Mouse (Mus musculus) hindbrain, embryonic 13.5 days (tissue): ENCODE results near the gene Iars2. TPM values are rescaled to one million over a fixed set of nuclear protein-coding genes. Genes with fewer than 3 reads are reported as not detected.

Source experiments
- ATAC-seq: fragments of 200-750 bp; cut with Nextera tagmentation; 2 replicates; pipeline ENCODE4 v1.8.0; 2017; ENCODE audit warnings: moderate TSS enrichment; ENCODE audit not compliant: low FRiP score
- H3K27ac ChIP-seq: fragments of 300-500 bp; sonication (generic); 2 replicates; pipeline ENCODE4 v1.5.1; 2015; ENCODE audit warnings: inconsistent platforms, mild to moderate bottlenecking, moderate library complexity
- H3K27me3 ChIP-seq: fragments of 300-500 bp; sonication (generic); 2 replicates; pipeline ENCODE4 v1.6.1; 2015; ENCODE audit warnings: mild to moderate bottlenecking, inconsistent platforms
- H3K36me3 ChIP-seq: fragments of 300-500 bp; sonication (generic); 2 replicates; pipeline ENCODE4 v1.6.1; 2015; ENCODE audit warnings: mild to moderate bottlenecking, inconsistent platforms
- H3K4me1 ChIP-seq: fragments of 300-500 bp; sonication (generic); replicated peaks from 2 replicates; pipeline ENCODE4 v1.6.1; 2015; ENCODE audit warnings: inconsistent platforms
- H3K4me2 ChIP-seq: fragments of 300-500 bp; sonication (generic); 2 replicates; pipeline ENCODE4 v1.6.1; 2015; ENCODE audit warnings: inconsistent platforms, mild to moderate bottlenecking, moderate library complexity
- H3K4me3 ChIP-seq: fragments of 300-500 bp; sonication (generic); 2 replicates; pipeline ENCODE4 v1.5.1; 2015; ENCODE audit warnings: mild to moderate bottlenecking, inconsistent platforms
- H3K9ac ChIP-seq: fragments of 300-500 bp; sonication (generic); 2 replicates; pipeline ENCODE4 v1.6.1; 2015; ENCODE audit warnings: mild to moderate bottlenecking, inconsistent platforms
- H3K9me3 ChIP-seq: fragments of 300-500 bp; sonication (generic); 2 replicates; pipeline ENCODE4 v1.6.1; 2016; ENCODE audit warnings: inconsistent platforms
- WGBS: fragments of 180-500 bp; shearing (Covaris S2); methylation state at CpG from one replicate; pipeline ENCODE4 v1.1.7; 2015; 5-methylcytosine and 5-hydroxymethylcytosine counted together
- microRNA counts: library from miRNA; unstranded; fragments of <30 nt; microRNA quantifications from one replicate; lab custom pipeline; 2016
- microRNA-seq: library from miRNA; unstranded; fragments of <30 nt; microRNA quantifications from one replicate; pipeline ENCODE4, GENCODE M21; 2016
- polyA plus RNA-seq: library from polyadenylated mRNA; unstranded; fragments of >200 nt; fragmentation: Nextera tagmentation; extraction: Ambion mirVana; gene quantifications from 2 replicates; pipeline ENCODE4 v1.2.1, GENCODE M21; 2015

Gene Iars2
- polyA plus RNA-seq, 1 experiment from 2014 or later = 17.8 TPM

GRCm38 (mm10) chr1:185235837-185236236, 93.4 kb downstream of the Iars2 start:
- Histone ChIP-seq H3K4me1 (no peaks in the 10 kb centered on the region), H3K9ac (no peak overlapping the region), H3K27me3 (no peaks in the 10 kb centered on the region), H3K4me3 (no peak overlapping the region), H3K36me3 (peaks cover 54% of the 10 kb centered on the region), H3K4me2 (no peak overlapping the region), H3K27ac (no peak overlapping the region), H3K9me3 (no peaks in the 10 kb centered on the region)
- ATAC-seq = no peak
- WGBS = 97% methylated on average over 5 of the region's 5 CpGs

MicroRNAs encoded within 50 kb of the gene (microRNA counts, 519-probe panel; counts per million panel counts)
- microRNA mmu-miR-194 (lab: Ali Mortazavi, UCI) (2,761 counts per million, percentile 27 among the panel's probes with 10 or more counts), microRNA mmu-miR-664 (lab: Ali Mortazavi, UCI) (51.3 counts per million)

Small RNAs within 50 kb of the gene (microRNA-seq; reads per million reads assigned to microRNA genes)
- 0.70 reads per million for gene Mir194-1
- 1.4 reads per million for gene Mir215
- 14.4 reads per million, percentile 26 among the genes with 10 or more reads in this experiment for gene Mir664

Other genes starting within 250 kb of the Iars2 start
- 25.4 and 25.6 TPM in 2 replicates for gene Rab3gap2, start 125.3 kb downstream of the Iars2 start, polyA plus RNA-seq
- gene Bpnt1, start 2.8 kb upstream of the Iars2 start, polyA plus RNA-seq = 41.0 and 46.6 TPM in 2 replicates
- gene Eprs, start 33.6 kb upstream of the Iars2 start, polyA plus RNA-seq = 146 and 155 TPM in 2 replicates
- gene Slc30a10, start 125.5 kb upstream of the Iars2 start, polyA plus RNA-seq = 3.4 and 3.8 TPM in 2 replicates